Mouse (Mus musculus): ENCODE measurements around the gene Grasp. TPM values are rescaled to one million over a fixed set of nuclear protein-coding genes. Genes with fewer than 3 reads are reported as not detected.
A peak's percentile ranks its signal among the peaks of the same experiment; 100 is the strongest.

Gene Grasp
- polyA plus RNA-seq, 1 experiment from 2014 or later = 5.8 TPM

DNA sequence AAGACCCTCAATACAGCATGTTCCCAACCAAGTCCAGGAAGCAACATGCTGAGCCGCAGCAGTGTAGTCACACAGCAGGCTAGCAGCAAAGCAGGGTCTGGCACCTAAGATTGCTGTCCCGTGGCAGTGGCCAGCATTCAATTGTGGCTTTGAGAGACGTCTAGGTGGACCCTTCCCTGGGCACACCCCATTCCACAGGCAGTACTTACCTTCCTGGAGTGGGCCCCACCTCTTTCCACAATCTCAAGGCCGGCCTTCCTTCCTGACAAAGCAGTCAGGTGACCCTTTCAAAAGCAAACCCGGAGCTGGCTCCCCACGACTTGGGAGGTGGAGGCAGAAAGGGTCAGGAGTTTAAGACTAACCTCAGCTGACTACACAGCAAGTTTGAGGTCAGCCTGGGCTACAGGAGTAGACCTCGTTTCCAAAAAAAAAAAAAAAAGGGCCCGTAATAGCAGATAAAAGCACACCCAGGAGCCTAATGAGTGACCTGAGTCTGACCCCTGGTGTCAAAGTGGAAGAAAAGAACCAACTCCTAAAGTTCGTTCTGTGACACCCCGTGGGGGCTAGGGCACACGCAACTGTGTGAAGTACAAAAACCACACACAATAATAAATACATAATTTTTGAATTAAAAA is 9.8 kb downstream of the Grasp start:
- no peaks in the 10 kb centered on the region for H3K9me3 ChIP-seq
- peaks cover 40% of the 10 kb centered on the region for H3K4me1 ChIP-seq (replicated peaks)
- no peak overlapping the region for H3K27ac ChIP-seq
- 23% methylated on average over 11 of the region's 11 CpGs for WGBS
- no peak overlapping the region for H3K4me3 ChIP-seq
- H3K27me3 ChIP-seq (ENCODE audit: insufficient read depth, poor library complexity, severe bottlenecking) = peaks cover 54% of the 10 kb centered on the region
- peaks cover 37% of the 10 kb centered on the region for H3K36me3 ChIP-seq
- DNase-seq (ENCODE audit: low spot score) = no peak

DNA sequence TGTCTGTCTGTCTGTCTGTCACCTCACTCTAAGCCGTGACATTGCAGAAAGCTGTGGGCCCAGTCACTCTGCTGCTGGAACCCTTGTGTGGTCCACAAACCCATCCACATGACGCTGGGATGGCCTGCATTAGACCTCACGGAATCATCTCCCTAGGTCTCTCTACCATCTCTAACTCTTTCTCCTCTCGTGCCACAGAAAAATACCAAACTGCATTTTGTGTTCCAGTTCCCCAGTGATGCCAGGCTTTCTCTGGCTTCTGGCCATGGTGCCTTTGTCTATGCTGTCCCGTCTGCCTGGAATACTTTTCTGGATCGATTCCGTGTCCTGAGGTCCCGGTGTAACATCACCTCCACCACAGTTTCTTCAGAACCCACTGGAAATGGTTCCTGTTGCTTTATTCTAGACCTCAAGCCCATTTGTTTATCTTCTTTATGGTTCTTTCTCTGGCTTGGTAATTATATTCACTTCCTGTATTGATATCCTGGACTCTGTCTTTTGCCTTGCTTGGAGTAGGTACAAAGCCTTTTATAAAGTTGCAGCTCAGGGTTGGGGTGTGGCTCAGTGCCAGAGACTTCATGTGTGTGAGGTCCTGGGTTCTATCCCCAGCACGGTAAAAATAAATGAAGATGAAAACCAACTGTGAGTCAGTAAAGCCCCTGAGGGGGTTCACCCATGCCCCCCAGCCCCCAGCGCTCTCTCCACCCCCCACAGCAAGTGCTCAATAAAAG is 10.8 kb downstream of the Grasp start:
- no peak overlapping the region for H3K4me3 ChIP-seq
- H3K27me3 ChIP-seq (ENCODE audit: insufficient read depth, poor library complexity, severe bottlenecking) = peaks cover 56% of the 10 kb centered on the region
- peaks cover 47% of the 10 kb centered on the region for H3K4me1 ChIP-seq (replicated peaks)
- H3K27ac ChIP-seq = no peak overlapping the region
- H3K9me3 ChIP-seq = no peaks in the 10 kb centered on the region
- DNase-seq (ENCODE audit: low spot score) = no peak
- H3K36me3 ChIP-seq = peaks cover 27% of the 10 kb centered on the region
- 76% methylated on average over 10 of the region's 10 CpGs for WGBS

DNA sequence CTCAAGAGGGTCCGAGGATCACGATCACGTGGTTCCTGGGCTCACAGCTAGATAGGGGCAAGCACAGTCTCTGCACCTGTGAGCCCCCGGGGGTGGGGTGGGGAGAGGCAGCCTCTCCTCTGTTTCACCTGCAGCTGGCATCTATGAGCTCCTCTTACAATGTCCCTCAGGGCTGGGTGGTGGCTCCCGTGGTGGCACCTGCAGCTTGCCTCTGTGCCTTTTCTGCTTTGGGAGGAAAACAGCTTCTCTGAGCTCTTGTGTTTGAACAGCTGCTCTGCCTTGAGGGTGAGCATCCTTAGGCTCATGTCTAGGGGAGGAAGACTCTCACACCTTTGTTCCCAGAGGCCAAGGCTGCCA is 11.3 kb downstream of the Grasp start:
- WGBS = 44% methylated on average over 5 of the region's 5 CpGs
- no peak overlapping the region for H3K4me3 ChIP-seq
- H3K4me1 ChIP-seq (replicated peaks) = peaks cover 48% of the 10 kb centered on the region

DNA sequence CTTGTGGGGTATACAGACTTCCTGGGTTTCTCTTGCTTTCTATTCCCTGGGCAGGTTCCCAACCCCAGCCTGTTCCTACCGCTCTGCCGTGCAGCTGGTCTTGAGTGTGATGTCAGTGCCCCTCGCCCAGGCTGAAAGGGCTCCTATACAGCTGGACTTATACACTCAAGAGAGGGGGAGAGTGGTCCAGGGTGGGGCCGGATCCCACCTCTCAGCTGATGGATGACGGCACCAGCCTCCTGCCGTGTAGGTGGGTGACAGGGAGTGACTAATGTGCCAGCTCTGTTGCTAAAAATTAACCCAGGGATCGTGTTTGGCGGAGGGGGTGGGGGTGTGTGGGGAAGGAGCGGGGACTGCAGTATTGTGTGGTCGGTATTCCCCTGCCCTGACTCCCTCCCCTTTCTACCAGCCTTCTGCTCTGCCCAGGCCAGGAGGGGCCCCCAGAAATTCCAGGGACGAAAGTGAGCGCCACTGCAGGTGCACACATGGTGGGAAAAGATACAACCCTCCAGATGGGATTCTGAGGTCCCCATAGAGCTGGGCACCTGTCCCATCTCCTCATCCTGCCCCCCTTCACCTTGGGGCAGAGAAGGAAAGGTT is 11.8 kb downstream of the Grasp start:
- peaks cover 50% of the 10 kb centered on the region for H3K27me3 ChIP-seq (ENCODE audit: insufficient read depth, poor library complexity, severe bottlenecking)
- no peaks in the 10 kb centered on the region for H3K9me3 ChIP-seq
- peaks cover 50% of the 10 kb centered on the region for H3K4me1 ChIP-seq (replicated peaks)
- peak overlapping the region; percentile 35 for H3K27ac ChIP-seq
- 34% methylated on average over 12 of the region's 12 CpGs for WGBS
- no peak for DNase-seq (ENCODE audit: low spot score)
- H3K4me3 ChIP-seq = no peak overlapping the region
- peaks cover 16% of the 10 kb centered on the region for H3K36me3 ChIP-seq

More for the DNA sequence above, 11.3 kb downstream of the Grasp start:
- peaks cover 21% of the 10 kb centered on the region for H3K36me3 ChIP-seq
- H3K27me3 ChIP-seq (ENCODE audit: insufficient read depth, poor library complexity, severe bottlenecking) = peaks cover 55% of the 10 kb centered on the region
- no peak for DNase-seq (ENCODE audit: low spot score)
- peak overlapping the region; percentile 35 for H3K27ac ChIP-seq
- H3K9me3 ChIP-seq = no peaks in the 10 kb centered on the region

DNA sequence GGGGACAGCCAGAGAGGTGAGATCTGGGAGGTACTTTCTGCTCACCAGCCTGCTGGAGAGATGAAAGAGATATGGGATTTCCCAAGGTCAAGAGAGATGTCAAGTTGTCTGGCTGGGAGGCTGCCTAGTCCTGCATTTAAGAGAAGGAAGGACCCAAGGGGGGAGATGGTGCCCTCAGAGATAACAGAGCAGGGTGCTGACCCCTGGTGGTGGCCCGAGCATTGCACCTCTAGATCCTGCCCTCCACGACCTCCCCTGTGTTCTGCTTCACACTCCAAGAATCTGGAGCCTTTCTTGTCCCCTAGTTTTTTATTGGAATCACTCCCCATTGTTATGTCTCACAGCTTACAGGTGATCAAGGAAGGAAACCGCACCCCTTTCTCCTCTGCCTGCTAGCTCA is 12.9 kb downstream of the Grasp start:
- Histone ChIP-seq H3K36me3 (peaks cover 6% of the 10 kb centered on the region; the same call in 1 of the 2 replicates), H3K4me3 (no peak overlapping the region), H3K4me1 (replicated peaks) (peaks cover 48% of the 10 kb centered on the region), H3K9me3 (no peaks in the 10 kb centered on the region), H3K27me3 (ENCODE audit: insufficient read depth, poor library complexity, severe bottlenecking) (peaks cover 44% of the 10 kb centered on the region), H3K27ac (no peak overlapping the region)
- peak; percentile 70 for DNase-seq (ENCODE audit: low spot score)
- WGBS = 9% methylated on average over 3 of the region's 3 CpGs

DNA sequence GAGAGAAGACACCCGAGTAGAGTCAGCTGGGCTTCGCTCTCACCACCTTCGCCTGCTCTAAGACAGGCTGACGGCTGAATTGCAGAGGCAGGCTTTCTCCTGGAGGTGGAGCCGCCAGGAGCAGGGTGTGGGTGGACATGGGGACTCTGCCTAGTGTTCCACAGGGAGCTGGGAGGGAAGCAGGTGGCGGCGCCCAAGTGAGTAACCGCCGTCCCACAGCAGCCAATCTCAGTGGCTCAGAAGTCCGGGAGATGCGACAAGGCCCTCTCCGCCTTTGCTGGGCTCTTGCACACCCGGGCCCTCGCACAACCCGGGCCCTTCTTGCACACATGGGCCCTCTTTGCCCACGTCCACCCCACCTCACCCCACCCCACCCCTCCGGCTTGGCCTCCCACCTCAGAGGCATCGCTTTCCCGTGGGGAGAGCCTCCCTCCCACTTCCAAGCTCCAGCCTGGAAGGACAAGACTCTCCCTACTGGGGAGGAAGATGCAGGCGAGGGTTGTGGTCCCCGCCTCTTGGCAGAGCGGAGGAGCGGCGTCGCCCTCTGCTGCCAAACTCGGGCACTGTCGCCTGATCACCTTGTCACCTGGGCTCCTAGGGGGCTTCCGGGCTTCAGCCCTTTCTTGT is 15.0 kb downstream of the Grasp start:
- peak; percentile 69 for DNase-seq (ENCODE audit: low spot score)
- peak overlapping the region; percentile 52 for H3K4me3 ChIP-seq
- peak overlapping the region; percentile 82 for H3K27ac ChIP-seq
- 6% methylated on average over 28 of the region's 28 CpGs for WGBS
- no peaks in the 10 kb centered on the region for H3K36me3 ChIP-seq
- H3K9me3 ChIP-seq = no peaks in the 10 kb centered on the region
- peaks cover 37% of the 10 kb centered on the region for H3K4me1 ChIP-seq (replicated peaks)
- peaks cover 28% of the 10 kb centered on the region for H3K27me3 ChIP-seq (ENCODE audit: insufficient read depth, poor library complexity, severe bottlenecking)

DNA sequence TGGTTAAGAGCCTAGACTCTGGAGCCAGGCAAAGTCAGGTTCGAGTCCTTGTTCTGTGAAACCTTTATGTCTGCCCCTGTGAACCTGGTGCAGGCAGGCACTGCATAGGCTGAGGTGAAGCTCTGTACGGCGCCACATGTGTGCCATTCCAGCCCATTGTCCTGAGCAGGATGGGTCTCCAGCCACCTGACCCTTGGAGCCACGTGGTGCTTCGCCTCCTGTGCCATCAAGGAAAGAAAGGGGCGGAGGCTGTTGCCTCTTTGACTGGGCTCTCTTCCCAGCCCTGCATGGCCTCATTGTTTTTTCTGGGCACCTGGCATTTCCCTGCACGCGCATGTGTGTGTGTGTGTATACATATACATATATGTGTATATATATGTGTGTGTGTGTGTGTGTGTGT is 15.8 kb downstream of the Grasp start:
- Histone ChIP-seq H3K4me3 (no peak overlapping the region), H3K36me3 (no peaks in the 10 kb centered on the region), H3K27ac (no peak overlapping the region), H3K9me3 (no peaks in the 10 kb centered on the region), H3K27me3 (ENCODE audit: insufficient read depth, poor library complexity, severe bottlenecking) (peaks cover 28% of the 10 kb centered on the region), H3K4me1 (replicated peaks) (peaks cover 37% of the 10 kb centered on the region)
- 64% methylated on average over 8 of the region's 8 CpGs for WGBS
- DNase-seq (ENCODE audit: low spot score) = no peak

DNA sequence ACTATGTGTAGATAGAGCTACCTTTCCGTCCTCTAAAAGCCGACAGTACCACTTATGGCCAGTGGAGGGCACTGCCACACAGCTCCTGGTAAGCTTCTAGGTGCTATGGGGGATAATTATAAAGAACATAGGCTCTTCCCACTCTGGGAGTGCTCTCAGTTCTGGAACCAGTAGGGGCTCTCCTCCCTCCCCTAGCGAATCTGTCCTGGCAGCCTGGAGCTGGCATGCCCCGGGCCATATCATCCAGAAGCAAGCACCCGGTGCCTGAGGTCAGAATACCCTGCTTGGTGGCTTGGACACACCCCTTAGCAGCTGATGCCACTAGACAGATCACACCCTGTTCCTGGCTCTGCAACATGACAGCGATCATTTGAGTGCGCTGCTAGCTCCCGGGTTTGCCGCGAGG is 16.8 kb downstream of the Grasp start:
- peak; percentile 86 for DNase-seq (ENCODE audit: low spot score)
- Histone ChIP-seq H3K4me3 (peak overlapping the region; percentile 36; the same call in 1 of the 2 replicates), H3K27me3 (ENCODE audit: insufficient read depth, poor library complexity, severe bottlenecking) (peaks cover 23% of the 10 kb centered on the region), H3K9me3 (no peaks in the 10 kb centered on the region), H3K36me3 (no peaks in the 10 kb centered on the region), H3K27ac (0 out of 2 replicates have a peak overlapping the region, but pooled peaks have one; percentile 4), H3K4me1 (replicated peaks) (peaks cover 30% of the 10 kb centered on the region)
- WGBS = 15% methylated on average over 10 of the region's 10 CpGs

DNA sequence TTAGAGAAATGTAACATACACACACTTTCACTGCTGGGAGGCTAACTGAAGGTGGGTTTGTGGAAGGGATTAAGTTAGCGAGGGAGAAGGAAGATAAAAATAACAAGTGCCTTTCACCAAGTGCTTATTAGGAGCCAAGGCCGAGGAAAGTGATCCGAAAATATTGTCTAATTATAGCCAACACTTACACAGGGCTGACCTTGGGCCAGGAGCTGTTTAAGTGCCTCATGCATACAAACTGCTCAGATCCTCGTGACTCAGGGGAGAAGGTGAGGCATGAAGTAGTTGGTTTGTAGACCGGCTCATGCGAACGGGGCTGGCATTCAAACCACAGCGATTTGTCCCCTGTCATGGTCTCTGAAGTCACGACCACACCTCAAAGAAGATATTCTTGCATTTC is 17.2 kb downstream of the Grasp start:
- no peak for DNase-seq (ENCODE audit: low spot score)
- Histone ChIP-seq H3K36me3 (no peaks in the 10 kb centered on the region), H3K27ac (no peak overlapping the region), H3K9me3 (no peaks in the 10 kb centered on the region), H3K4me1 (replicated peaks) (peaks cover 30% of the 10 kb centered on the region), H3K4me3 (0 out of 2 replicates have a peak overlapping the region, but pooled peaks have one; percentile 36), H3K27me3 (ENCODE audit: insufficient read depth, poor library complexity, severe bottlenecking) (peaks cover 20% of the 10 kb centered on the region)
- 77% methylated on average over 9 of the region's 9 CpGs for WGBS

DNA sequence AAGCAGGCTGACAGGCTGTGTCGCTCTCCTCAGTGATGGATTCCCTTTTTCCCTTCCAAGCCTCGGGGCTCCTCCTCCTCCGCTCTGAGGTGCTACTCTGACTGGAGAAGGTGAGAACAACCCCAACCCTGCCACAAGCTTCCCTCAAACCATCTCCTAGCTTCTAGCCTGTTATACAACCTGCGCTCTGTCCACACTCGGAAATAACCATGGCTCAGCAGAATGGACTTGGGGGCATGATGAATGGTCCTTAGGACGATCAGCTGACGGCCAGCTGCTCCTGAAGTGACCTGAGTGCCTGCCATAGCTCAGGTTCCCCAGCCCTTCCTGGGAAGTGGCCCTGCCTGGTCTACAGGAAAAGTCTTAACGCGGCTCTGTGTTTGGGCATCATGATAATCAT is 17.9 kb downstream of the Grasp start:
- peaks cover 35% of the 10 kb centered on the region for H3K4me1 ChIP-seq (replicated peaks)
- 68% methylated on average over 9 of the region's 9 CpGs for WGBS
- H3K4me3 ChIP-seq = no peak overlapping the region
- no peaks in the 10 kb centered on the region for H3K36me3 ChIP-seq
- H3K27ac ChIP-seq = 0 out of 2 replicates have a peak overlapping the region, but pooled peaks have one; percentile 6
- H3K27me3 ChIP-seq (ENCODE audit: insufficient read depth, poor library complexity, severe bottlenecking) = peaks cover 20% of the 10 kb centered on the region
- H3K9me3 ChIP-seq = no peaks in the 10 kb centered on the region
- DNase-seq (ENCODE audit: low spot score) = no peak

DNA sequence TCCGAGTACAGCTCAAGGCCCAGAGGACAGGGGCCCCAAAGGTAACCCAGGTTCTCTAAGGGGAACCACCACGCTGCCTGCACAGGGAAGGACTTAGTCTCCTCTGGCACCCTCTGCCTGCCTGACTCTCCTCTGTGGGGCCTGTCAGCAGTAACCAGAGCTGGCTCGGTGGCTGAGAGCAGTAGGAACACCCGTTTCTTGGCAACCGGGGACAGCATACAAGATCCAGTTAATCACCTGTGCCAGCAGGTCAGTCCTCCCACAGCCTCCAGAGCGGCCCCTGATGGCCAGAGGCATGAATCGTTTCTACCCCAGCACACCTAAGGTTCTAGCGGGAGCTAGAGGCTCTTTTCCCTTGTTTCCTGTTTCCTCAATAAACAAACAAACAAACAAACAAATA is 18.7 kb downstream of the Grasp start:
- WGBS = 24% methylated on average over 8 of the region's 8 CpGs
- no peak for DNase-seq (ENCODE audit: low spot score)

DNA sequence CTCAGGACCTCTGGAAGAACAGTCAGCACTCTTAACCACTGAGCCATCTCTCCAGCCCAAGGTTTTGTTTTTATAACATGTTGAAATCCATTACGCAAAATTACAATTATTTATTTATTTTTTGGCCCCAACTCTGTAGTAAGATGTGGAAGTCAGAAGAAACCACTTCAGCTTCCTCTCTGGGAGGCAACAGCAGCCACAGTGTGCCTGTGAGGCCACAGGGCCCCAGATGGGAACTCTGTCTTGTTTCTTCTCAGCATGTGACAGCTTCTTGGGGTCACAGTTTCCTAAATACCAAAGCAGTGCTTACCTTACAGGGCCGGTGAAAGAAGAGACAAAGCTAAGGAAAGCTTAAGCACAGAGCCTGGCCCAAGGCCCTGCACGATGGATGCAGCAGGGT is 20.0 kb downstream of the Grasp start:
- 55% methylated on average over 3 of the region's 3 CpGs for WGBS
- Histone ChIP-seq H3K4me3 (no peak overlapping the region), H3K4me1 (replicated peaks) (peaks cover 42% of the 10 kb centered on the region), H3K27me3 (ENCODE audit: insufficient read depth, poor library complexity, severe bottlenecking) (0 out of 2 replicates have a peak, but pooled peaks cover 7% of the 10 kb centered on the region), H3K9me3 (no peaks in the 10 kb centered on the region), H3K27ac (no peak overlapping the region), H3K36me3 (no peaks in the 10 kb centered on the region)
- no peak for DNase-seq (ENCODE audit: low spot score)

More for the DNA sequence above, 18.7 kb downstream of the Grasp start:
- Histone ChIP-seq H3K9me3 (no peaks in the 10 kb centered on the region), H3K36me3 (no peaks in the 10 kb centered on the region), H3K27ac (0 out of 2 replicates have a peak overlapping the region, but pooled peaks have one; percentile 29), H3K4me3 (no peak overlapping the region), H3K4me1 (replicated peaks) (peaks cover 42% of the 10 kb centered on the region), H3K27me3 (ENCODE audit: insufficient read depth, poor library complexity, severe bottlenecking) (peaks cover 20% of the 10 kb centered on the region)
